Mouse (Mus musculus) layer of hippocampus, adult 2 months (tissue): ENCODE measurements at regions not wholly inside any gene's neighbourhood (a gene's known extent, or its start where the extent isn't known, plus 50 kb on each side); places are given as distances from the start of the nearest gene placed in this dataset.
"Not testable (repeated sequence)": the region's sequence is repeated elsewhere in the genome, so short reads cannot be mapped to it uniquely, and the experiment has no call there.

ENCODE experiments used
- DNase-seq, 2 experiments: peaks; one replicate each; pipeline ENCODE4 v3.0.0; 2022; ENCODE audit warnings: low spot score in 2 of 2
- H3K27ac ChIP-seq: fragments of 200-600 bp; 2 replicates; pipeline ENCODE4 v1.8.1; 2022
- H3K4me3 ChIP-seq: fragments of 200-600 bp; 2 replicates; pipeline ENCODE4 v1.8.1; 2022; ENCODE audit warnings: mild to moderate bottlenecking
- CTCF ChIP-seq: fragments of 200-600 bp; conservative IDR thresholded peaks from 2 replicates; pipeline ENCODE4 v1.8.1; 2022; ENCODE audit warnings: antibody characterized with exemption, mild to moderate bottlenecking, moderate library complexity

- peak overlapping the region; percentile 28; the same call in 1 of the 2 replicates for H3K27ac ChIP-seq
Measured at GRCm38 (mm10) chr13:107798144-107798543, 246.1 kb upstream of the Smim15 start.

GRCm38 (mm10) chr13:107795516-107795915 lies 248.7 kb upstream of the Smim15 start:
- no peak for DNase-seq
- TF ChIP-seq CTCF, result no peak
- no peak overlapping the region for H3K4me3 ChIP-seq
- no peak overlapping the region for H3K27ac ChIP-seq

More at GRCm38 (mm10) chr13:107798144-107798543, 246.1 kb upstream of the Smim15 start:
- TF ChIP-seq CTCF, result no peak
- H3K4me3 ChIP-seq, result no peak overlapping the region
- no peak for DNase-seq

- no peak overlapping the region for H3K4me3 ChIP-seq
- no peak overlapping the region for H3K27ac ChIP-seq
- no peak for TF ChIP-seq CTCF
- no peak for DNase-seq
Measured at GRCm38 (mm10) chr13:107791770-107792169, 252.5 kb upstream of the Smim15 start.

DNA sequence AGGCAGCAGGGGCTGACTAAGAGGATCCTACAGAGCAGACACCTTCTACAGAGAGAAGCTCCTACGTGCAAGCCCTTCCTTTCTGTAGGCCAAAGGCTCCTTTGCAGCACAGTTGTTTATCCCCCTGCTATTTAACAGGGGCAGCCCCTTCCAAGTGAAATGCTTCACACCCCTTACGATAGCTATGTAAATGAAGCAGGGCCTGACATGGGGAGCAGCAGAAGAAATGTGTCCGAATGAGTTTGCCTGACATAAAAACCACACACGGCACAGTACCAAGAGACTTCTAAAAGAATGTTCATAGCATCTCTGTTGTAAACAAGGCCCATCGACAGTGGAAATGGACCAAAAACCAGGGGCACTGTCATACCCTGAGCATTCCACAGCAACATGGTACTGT lies 259.3 kb upstream of the Smim15 start:
- no peak overlapping the region for H3K4me3 ChIP-seq
- TF ChIP-seq CTCF, result no peak
- DNase-seq, result no peak

GRCm38 (mm10) chr13:107781741-107782140 lies 262.5 kb upstream of the Smim15 start:
- no peak for TF ChIP-seq CTCF
- Histone ChIP-seq H3K27ac (no peak overlapping the region), H3K4me3 (no peak overlapping the region)
- no peak for DNase-seq

More for the DNA sequence above, 259.3 kb upstream of the Smim15 start:
- H3K27ac ChIP-seq, result no peak overlapping the region

GRCm38 (mm10) chr13:107781221-107781620 lies 263.0 kb upstream of the Smim15 start:
- no peak for TF ChIP-seq CTCF
- Histone ChIP-seq H3K4me3 (no peak overlapping the region), H3K27ac (no peak overlapping the region)
- no peak for DNase-seq

DNA sequence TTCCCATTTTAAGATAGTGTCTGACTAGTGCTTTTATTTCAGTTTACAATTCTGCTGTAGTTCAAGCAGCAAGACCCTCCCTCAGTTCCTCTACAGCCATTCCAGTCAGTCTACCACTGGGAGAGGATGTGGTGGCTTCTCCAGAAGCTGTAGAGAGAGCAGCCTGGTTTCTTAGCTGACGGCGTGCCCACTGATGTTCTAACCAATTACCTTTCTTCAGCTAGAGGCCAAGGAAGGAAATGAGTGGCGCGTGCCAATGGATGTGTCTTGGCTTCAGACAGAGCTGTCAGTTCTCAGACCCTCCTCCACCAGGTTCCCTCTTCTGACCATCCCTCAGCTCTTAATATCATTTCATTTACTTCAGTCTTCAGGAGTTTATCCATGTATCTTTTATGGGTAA lies 264.7 kb upstream of the Smim15 start:
- TF ChIP-seq CTCF, result no peak
- Histone ChIP-seq H3K27ac (no peak overlapping the region), H3K4me3 (no peak overlapping the region)
- no peak for DNase-seq

GRCm38 (mm10) chr13:107774499-107774898 lies 269.7 kb upstream of the Smim15 start:
- not testable (repeated sequence) for H3K4me3 ChIP-seq, DNase-seq, H3K27ac ChIP-seq

DNA sequence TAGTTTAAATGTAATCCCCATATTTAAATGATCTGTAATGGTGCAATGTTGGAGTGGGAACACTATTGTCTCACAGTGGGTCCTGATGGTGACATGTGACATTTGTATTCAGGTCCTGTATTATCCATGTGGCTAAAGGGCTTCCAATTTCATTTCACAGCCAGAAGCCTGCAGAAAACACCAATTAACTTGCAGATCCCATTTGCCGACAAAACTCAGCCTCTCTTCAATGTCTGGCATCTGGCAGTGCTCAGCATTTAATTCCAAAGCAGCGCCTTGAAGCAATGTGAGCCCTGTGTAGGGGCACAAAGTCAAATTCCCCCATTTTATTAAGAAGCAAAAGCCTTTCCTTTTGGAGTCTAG lies 277.0 kb upstream of the Smim15 start:
- no peak for TF ChIP-seq CTCF
- H3K27ac ChIP-seq, result peak overlapping the region; percentile 28; the same call in 1 of the 2 replicates
- peak in 1 of 2 experiments; percentile 45 for DNase-seq
- H3K4me3 ChIP-seq, result no peak overlapping the region

- DNase-seq, result peak; percentile 23 to 35
Measured at GRCm38 (mm10) chr13:107766397-107767261, 277.6 kb upstream of the Smim15 start.

DNA sequence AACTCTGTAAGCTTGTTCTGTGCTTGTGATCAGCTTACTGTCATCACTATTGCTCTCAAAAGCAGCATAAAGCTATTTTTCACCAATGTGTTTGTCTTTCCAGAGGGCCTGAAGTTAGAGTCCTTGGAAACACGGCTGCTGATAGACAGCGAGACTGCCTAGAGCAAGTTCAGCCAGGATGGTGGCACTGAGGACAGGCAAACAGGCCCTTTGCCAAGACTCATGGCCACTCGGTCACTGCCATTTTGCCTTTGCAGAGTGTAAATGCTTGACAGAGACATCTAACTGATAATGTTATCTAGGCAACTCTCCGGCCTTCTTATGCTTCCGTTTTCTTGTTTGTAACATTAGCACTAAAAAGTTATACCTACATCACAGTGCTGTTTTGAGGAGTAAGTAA lies 280.3 kb upstream of the Smim15 start:
- no peak for TF ChIP-seq CTCF
- no peak overlapping the region for H3K27ac ChIP-seq
- no peak for DNase-seq
- no peak overlapping the region for H3K4me3 ChIP-seq

More at GRCm38 (mm10) chr13:107766397-107767261, 277.6 kb upstream of the Smim15 start:
- Histone ChIP-seq H3K4me3 (no peak overlapping the region), H3K27ac (peak overlapping the region; percentile 28; the same call in 1 of the 2 replicates)
- no peak for TF ChIP-seq CTCF

DNA sequence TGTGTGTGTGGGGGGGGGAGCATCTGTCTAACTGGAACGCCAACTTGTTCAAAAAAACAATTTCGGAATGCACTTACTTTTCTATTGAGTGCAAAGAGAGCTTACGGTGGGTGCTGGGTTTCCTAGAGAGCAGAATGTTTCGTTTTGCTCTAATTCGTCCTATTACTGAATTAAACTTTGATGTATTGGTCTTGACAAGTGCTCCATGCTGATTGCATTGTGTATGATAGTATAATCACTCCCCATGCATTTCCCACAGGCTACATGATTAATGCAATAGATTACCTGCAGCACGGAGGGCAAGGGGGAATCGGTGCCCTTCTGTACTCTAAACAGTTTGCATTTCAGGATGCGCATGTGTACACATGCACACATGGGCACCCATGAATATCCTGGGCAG lies 283.7 kb upstream of the Smim15 start:
- TF ChIP-seq CTCF, result no peak
- no peak overlapping the region for H3K27ac ChIP-seq
- DNase-seq, result no peak
- H3K4me3 ChIP-seq, result no peak overlapping the region

DNA sequence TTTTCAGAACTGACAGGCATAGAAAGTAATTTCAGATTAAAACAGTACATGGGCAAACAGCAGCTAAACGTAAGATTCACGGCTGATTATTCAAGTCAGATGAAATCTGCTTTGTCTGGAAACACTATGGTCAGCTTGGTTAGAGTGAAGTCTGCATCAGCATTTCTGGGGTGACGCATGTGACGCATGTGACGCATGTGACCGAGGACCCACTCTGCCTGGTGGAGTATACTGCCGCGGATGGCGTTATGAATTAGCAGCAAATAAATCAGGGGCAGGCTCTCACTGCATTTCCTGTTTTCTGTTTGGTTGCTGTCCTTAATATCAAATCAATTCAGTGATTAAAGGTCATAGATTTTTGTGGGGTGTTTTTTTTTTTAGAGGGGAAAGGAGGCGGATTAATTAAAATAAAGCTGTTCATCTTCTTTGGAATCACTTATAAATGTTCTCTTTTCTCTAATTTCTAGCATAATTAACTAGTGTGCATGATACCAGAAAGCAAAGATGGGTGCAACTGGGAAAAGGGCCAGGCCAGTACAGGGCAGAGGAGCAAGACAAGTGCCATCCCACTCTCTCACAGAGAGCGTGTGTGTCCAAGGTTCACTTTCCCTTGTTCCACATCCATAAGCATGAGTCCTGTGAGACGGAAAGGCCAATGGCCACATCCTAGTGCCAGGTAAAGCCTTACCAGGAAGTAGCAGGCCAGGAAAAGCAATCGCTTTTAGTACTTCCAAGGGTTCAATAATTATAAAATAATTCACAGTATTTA lies 285.7 kb upstream of the Smim15 start:
- Histone ChIP-seq H3K27ac (0 out of 2 replicates have a peak overlapping the region, but pooled peaks have one; percentile 37), H3K4me3 (no peak overlapping the region)
- DNase-seq, result no peak
- TF ChIP-seq CTCF, result no peak
